Mouse (Mus musculus): ENCODE data around the gene Neurod2. TPM values are rescaled to one million over a fixed set of nuclear protein-coding genes. Genes with fewer than 3 reads are reported as not detected.

Gene Neurod2
- polyA plus RNA-seq, 1 experiment = not detected

- TF ChIP-seq GATA1 (IDR thresholded peaks at IDR 0.05; ENCODE audit: low read length) = no peak
Measured at GRCm38 (mm10) chr11:98358161-98359083, 29.0 kb upstream of the Neurod2 start, which contains the start of gene Stard3. Gene Stard3, plus strand, starts transcription at chr11:98358368.

- TF ChIP-seq GATA1 (IDR thresholded peaks at IDR 0.05; ENCODE audit: low read length) = no peak
Measured at GRCm38 (mm10) chr11:98357396-98358160, 28.1 kb upstream of the Neurod2 start.

GRCm38 (mm10) chr11:98356625-98357394 is 27.4 kb upstream of the Neurod2 start:
- no peak for TF ChIP-seq GATA1 (IDR thresholded peaks at IDR 0.05; ENCODE audit: low read length)

- TF ChIP-seq GATA1 (IDR thresholded peaks at IDR 0.05; ENCODE audit: low read length) = peak; percentile 62
Measured at GRCm38 (mm10) chr11:98355732-98356299, 26.4 kb upstream of the Neurod2 start.

- no peak for TF ChIP-seq GATA1 (IDR thresholded peaks at IDR 0.05; ENCODE audit: low read length)
Measured at GRCm38 (mm10) chr11:98354445-98354844, 25.0 kb upstream of the Neurod2 start.

GRCm38 (mm10) chr11:98353651-98354211 is 24.3 kb upstream of the Neurod2 start:
- no peak for TF ChIP-seq GATA1 (IDR thresholded peaks at IDR 0.05; ENCODE audit: low read length)

GRCm38 (mm10) chr11:98352272-98352990 is 23.0 kb upstream of the Neurod2 start:
- TF ChIP-seq GATA1 (IDR thresholded peaks at IDR 0.05; ENCODE audit: low read length) = no peak

- TF ChIP-seq GATA1 (IDR thresholded peaks at IDR 0.05; ENCODE audit: low read length) = no peak
Measured at GRCm38 (mm10) chr11:98349308-98349707, 19.9 kb upstream of the Neurod2 start.

GRCm38 (mm10) chr11:98348083-98348961 is 18.9 kb upstream of the Neurod2 start, which contains the start of gene Ppp1r1b:
Gene Ppp1r1b, plus strand, starts transcription at chr11:98348404.
- TF ChIP-seq GATA1 (IDR thresholded peaks at IDR 0.05; ENCODE audit: low read length) = no peak

- no peak for TF ChIP-seq GATA1 (IDR thresholded peaks at IDR 0.05; ENCODE audit: low read length)
Measured at GRCm38 (mm10) chr11:98347385-98348082, 18.1 kb upstream of the Neurod2 start.

GRCm38 (mm10) chr11:98346168-98346567 is 16.7 kb upstream of the Neurod2 start:
- TF ChIP-seq GATA1 (IDR thresholded peaks at IDR 0.05; ENCODE audit: low read length) = no peak

GRCm38 (mm10) chr11:98345253-98345652 is 15.8 kb upstream of the Neurod2 start:
- no peak for TF ChIP-seq GATA1 (IDR thresholded peaks at IDR 0.05; ENCODE audit: low read length)
